Mouse (Mus musculus) cerebellum, postnatal 14 days (tissue): ENCODE data around the gene Man1a.

Source experiments
- DNase-seq, 2 experiments: peaks; one replicate each; pipeline ENCODE4 v3.0.0; 2021; ENCODE audit warnings: mixed read lengths in 2 of 2

Gene Man1a

DNA sequence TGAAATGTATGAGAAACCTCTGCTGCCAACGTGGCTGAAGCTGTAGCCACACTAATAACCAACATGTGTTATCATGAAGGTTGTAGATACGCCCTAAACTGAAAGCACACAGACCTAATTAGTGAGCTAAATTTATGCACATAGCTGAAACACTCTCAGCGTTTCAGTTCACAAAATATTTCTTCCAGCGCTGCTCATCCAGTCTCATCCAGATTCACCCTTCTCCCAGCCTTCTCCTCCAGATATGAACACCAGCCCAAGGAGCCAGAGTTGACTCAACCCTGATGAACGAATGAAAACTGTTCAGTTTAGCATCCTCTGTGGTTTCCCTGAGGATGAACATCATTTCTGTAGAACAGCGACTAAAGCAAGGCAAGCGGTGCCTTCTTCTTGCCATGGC is 15.8 kb downstream of the Man1a start:
- DNase-seq: no peak

DNA sequence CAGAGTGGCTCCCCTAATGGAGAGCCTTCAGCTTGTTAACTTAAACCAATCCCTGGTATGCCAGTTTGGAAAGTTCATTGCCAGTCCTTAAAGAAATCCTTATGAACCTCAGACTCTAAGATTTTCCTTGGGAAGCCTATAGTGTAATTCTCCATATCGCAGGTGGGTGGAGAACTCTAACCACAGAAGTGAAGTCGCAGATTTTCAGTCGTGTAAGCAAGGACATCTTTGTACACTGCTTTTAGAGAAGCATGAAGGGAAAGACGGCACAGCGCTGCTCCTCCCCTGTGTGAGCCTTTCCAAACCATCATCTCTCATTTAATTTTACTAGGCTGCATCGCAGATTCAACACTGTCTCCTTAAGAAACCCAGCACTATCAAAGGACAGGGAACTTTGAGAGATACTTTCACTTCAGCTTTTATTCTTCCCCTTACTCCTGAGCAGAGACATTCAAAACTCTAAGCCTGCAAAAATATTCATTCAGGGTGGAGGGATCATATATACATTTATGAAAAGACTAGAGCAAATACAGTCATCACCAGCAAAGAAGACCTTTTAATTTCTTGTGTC is 16.6 kb downstream of the Man1a start:
- no peak for DNase-seq

DNA sequence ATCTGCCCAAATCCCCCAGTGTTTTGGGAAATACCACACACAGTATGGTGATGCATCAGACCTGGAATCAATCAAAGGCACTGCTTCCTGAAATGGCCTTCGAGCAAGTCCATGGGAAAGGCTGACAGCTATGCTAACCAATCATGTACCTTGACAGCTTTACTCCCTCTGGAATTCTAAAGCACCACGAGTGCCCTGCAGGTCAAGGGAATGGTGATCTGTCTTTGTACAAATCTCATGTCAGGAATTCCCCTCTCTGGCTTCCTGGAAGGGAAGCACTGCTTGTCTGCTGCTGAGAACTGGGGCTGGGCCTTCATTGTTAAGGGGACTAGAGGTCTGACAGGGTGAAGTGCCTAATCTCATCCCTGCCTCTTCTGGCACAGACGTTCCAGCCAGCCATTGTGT is 17.3 kb downstream of the Man1a start:
- no peak for DNase-seq

DNA sequence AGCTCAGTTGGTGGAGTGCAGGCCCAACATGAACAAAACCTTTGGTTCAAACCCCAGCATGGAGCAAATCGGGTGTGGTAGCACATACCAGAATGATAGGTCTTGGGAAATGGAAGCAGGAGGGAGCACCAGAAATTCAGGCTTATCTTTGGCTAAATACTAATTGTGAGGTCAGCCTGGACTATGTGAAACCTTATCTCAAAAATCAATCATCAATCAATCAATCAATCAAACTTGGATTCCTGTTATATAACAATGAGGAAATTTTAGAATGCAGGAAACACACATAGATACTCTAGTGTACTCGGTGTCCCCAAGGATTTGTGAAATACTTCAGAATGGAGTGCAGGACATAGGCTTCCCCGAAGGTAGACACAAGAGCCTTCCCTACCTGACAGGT is 17.8 kb downstream of the Man1a start:
- no peak for DNase-seq

DNA sequence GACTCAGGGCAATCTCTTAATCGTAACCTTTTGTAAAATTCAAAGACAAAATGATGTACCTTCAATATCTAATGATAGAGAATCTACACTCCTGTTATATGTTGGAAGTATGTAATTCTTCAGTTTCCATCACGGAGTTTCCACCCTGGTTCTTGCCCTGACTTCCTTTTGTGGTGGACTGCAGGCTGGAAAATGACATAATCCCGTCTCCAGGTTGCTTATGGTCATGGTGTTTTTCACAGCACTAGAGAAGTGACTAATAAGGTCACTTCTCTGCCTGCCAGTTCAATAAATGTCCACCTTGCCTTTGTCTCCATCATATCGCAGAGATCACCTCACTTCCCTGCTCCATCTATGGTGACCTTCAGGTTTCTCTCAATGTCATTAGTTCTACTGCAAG is 22.2 kb downstream of the Man1a start:
- DNase-seq: no peak

DNA sequence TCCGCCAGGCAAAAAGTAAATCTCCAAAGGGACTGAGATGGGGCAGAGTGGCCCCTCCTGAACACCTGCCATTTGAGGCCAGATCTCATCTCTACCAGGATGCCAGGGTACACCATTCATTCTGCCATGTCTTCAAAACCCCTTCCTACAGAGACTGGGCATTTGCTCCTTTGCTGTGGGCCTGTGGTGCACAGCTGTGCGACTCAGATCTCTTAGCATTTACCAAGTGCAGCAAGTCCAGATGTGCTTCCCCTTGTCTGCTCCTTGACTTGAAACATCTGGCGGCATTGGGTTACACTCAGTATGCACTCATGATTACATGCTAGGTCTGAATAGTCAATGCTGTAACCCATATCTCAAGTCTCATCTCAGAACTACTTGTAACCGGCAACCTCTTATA is 28.5 kb downstream of the Man1a start:
- no peak for DNase-seq

DNA sequence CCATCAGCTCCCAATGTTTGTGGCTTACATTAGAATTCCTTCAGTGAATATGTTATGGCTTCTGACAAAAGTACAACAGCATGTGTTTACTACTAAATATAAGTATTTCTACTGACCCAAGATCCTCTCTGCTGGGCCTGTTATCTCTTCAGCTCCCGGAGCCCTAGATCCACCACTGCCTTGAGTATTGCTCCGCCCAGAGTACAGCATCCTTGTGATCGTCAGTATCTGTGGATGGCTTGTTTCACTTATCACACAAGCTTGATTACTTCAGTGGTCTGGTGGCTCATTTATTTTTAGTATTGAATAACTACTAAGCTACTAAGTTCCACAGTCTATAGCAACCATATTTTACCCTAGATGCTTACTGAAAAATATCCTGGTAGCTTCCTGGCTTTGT is 33.1 kb downstream of the Man1a start:
- DNase-seq: no peak

DNA sequence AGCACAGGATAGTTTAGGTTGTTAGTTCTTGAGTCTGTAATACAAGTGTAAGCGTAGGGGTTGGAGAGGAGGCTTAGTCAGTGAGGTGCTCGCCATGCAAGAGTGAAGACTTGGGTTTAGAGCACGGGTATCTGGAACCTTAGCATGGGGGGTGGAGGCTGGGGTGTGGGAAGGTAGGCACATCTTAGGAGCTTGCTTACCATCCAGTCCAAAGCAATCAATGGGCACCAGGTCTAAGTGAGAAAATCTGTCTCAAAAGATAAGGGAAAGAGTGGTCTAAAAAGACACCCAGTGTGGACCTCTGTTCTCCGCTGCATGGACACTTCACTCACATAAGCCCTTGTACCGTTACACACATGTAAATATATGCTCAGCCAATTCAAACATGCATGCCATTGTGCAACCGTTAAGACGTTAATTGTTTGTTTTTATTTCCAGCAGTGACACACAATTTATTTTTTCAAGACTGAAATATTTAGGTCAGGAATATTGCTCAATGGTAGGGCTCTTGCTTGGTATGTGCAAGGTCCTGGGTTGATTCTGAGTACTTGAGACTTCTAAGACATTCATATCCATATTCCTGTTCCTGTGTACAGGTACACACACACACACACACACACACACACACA is 34.1 kb downstream of the Man1a start:
- DNase-seq: no peak

DNA sequence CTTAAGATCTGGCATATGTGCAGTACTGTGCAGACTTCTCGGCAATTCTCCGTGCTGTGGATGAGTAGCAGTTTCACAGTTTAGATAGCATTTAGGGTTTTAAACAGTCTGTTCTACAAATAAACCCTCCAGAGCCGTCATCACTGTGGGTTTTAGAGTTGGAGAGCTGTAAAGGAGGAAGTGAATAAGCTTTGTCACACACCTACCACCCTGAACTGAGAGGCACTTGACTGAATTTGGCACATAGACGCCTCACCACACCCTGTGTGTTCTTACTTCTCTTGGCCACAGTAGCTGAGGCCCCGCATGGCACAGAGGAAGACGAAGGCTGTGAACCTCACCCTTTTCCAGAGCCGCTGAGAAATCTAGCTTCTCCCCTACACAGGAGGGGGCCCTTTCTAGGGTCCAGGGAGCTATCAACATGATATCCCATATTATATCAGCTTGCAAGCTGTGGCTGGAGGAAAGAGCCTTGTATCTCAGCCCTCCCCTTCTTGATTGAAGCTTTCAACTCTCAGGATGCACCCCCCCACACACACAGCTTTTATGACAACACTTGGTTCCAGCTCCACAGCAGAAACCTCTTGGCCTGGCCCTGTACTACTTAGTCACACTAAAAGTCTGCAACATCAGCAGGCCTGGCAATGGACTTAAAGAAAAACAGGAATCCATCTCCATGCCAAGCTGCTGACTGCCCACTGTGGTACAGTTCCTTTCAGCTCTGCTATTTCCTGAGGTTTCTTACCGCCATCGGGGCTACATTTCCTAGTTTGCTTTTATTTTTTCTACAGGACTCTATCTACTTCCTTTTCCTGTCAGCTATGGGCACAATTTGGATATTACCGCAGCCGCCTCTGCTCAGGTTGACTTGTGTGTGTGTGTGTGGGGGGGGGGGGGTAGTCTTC is 35.9 kb downstream of the Man1a start:
- no peak for DNase-seq

DNA sequence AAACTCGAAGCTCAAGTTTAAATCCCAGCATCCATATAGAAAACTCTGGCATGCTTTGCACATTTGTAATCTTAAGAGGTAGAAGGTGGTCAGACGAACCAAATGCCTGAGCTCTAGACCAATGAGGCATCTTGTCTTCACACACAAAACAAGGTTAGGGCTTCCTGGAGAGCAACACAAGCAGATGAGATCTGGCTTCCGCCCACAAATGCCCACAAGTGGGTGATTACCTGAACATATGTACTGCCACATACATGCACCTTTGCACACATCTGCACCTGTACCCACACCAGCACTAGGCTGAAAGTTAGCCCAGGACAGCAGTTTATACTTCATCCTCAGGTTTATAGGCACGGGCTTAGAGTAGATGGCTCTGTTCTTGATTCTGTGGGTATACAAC is 36.7 kb downstream of the Man1a start:
- DNase-seq: no peak

DNA sequence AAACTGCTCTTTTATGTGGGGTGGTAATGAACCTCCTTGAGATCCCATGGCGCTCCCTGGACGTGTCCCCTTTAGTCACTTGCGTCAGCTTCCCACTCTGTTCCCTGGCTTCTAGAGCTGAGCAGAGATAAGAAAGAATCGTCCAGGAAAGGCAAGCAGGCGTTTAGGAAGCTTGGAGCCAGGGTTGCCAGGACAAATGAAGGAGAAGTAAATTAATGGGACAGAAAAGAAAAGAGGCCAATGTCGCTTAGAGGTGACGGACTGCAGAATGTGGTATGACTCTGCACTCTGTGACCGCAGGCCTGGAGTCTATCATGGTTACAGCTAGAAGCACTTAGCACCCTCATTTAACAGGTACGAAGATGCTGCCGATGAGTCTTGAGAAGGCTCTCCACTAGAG is 37.7 kb downstream of the Man1a start:
- DNase-seq: no peak

DNA sequence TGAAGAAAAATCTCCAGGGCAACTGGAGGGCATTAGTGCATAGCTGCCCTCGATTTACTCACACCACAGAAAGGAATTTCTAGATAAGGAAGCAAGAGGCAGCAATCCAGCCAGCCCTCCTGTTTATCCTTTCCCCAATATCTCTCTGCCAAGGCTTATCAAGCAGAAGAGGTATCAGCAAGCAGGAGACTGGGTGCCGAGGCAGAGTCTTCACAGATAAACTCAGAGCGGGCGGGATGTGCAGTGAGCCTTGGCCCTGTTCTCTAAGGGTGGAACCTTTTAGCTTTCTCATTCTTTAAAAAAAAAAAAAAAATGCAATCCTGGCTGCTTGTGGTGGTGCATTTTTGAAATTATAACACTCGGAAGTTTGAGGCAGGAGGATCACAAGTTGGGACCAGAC is 38.2 kb downstream of the Man1a start:
- DNase-seq: no peak

DNA sequence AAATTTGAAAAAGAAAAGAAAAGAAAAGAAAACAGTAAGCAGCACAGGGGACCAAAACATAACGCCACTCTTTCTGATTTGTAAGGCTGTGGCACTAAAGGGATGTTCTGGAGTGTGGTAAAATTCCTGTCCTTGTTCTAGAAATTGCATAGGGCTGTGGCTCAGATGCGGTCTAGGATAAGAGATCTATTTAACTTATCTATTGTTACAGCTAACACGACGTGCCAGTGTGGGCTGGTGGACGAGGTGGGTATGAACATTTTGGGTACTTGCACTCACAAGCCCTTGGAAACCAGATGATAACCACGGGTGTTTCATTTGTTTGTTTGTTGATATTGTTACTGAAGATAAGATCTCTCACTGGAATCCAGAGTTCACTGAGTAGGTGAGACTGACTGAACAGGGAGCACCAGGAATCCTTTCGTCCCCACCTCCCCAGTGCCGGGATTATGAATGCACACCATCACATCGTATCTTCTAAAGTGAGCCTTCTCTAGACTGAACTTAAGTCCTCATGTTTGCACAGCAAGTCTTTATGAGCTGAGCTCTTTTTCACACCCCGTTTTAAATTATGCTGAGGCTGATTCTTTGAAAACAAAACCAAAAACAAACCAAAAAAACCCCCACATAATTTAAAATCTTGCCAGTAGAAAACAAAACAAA is 38.9 kb downstream of the Man1a start:
- DNase-seq: no peak

DNA sequence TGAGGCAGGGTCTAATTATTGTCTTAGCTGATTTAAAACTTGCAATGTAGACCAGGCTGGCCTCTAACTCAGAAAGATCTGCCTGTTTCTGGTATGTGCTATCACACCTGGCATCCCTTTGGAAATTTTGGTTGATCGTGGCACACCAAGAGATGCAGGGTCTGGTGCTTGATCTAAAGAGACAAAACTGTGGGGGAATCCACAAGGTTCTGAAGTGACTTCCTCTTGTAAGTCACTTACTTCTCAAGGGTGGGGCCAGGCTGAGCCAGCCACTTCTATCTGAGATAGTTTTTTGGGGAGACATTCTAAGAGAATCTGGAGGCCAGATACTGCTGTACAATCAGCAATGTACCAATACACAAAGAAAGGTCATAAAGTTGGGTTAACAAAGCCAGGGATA is 40.8 kb downstream of the Man1a start:
- no peak for DNase-seq

DNA sequence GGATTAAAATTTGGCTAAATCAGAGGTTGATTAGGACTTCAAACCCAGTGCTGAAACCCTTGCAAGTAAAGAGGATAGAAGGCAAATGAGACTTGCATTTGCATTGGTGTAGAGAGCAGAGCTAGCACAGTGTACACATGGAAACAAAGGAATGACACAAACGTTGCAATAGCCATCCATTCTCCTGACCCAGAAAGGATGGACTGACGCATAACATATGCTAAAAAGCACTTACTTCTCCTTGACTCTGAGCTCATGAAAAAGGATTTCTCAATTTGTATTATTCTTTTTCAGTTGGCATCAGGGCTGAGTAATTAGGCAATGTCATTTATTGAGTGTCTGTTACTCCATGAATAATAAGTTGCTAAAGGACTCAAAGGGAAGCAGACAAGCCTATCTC is 41.6 kb downstream of the Man1a start:
- no peak for DNase-seq

DNA sequence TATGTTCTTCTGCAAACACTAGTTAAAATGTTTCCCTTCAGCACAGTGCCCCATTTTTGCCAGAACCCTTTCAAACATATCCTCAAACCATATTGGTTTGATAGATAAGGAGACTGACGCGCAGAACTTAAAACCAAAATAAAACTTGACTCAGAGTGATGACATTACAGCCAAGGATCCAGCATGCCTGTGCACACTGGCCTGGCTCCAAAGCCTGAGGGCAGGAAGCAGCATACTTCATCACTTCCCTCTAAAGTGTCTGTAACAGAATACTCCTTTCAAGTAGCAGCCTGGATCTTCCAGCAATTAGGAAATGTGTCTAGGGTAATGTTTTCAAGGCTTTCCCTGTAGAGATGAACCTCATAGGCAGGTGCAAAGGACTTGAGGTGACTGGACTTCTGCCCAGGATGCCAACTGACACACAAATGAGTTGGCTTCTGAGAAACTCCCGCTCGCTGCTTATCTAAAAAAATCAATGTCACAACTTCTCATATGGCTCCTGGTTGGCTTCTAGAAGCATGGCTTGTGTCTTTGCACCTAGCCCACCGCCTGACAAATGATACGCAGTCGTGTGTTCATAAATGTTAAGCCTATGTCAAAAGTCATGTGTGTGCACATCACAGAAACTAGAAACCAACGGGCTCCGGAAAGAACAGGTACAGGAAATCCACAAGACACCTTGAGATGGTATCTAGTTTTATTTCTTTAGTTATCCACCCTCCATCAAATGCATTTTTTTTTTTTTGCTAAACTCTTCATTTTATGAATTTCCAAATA is 43.9 kb downstream of the Man1a start:
- DNase-seq: peak; percentile 20 to 26

DNA sequence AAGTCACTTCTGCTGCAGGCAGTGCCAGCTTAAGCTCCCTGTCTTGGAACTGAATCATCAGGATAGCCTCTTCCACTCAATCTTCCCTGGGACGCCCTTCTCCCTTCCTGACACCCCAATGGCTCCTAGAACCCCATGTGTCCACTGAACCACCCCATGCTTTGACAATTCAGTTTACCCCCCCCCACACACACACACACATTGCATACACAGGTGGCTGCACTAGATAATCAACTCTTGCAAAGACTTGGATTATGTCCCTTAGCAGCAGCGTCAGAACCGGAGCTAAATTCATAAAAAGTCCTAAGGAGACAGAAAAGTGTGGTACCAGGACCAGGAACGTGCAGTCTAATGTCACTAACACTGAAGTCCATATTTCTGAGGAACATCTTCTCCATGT is 47.5 kb downstream of the Man1a start:
- DNase-seq: no peak

DNA sequence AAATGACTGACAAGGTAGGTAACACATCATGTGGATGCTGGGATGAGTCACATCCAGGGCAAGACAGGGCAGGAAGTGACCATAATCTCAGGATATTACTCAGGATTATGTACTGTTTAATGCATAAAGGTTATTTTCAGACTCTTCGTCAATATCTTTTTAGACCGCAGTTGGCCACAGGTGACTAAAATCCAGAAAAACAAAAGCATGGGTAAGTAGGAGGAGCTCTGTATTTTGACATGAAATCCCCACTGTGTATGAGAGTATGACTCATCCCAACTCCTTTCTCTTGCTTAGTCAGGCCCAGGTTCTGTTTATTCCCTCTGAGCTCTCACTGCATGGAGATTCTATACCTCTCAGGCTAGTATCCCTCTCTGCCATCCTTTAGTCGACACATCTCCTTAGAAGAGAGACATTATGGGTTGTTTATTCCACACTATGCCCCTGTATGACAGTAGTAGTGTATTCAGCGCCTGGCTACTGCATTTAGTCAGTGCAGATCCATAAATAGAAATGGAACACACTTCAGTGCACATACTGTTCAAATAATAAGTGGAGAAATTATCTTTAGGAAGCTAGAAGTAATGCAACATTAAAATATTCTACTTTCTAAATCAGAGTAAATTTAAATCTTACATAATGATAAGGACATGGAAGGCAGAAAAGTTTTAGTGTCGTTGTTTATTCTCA is 49.5 kb downstream of the Man1a start:
- DNase-seq: no peak

DNA sequence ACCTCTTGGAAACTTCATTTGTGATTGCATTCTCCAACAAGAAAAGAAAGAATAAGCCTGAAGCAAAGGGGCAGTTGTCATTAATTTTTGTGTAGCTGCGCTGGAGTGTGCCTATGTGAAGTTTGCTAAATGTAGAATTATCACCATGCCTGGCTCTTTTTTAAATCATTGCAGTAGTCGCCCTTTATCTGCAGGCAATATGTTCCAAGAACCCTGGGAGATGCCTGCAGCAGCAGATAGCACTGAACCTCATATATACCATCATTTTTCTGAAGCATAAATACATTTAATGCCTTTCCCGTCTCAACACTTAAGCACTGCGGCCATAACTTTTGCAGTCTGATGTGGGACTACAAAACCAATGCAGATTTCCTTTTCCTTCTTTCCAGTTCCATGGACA is 50.3 kb downstream of the Man1a start:
- no peak for DNase-seq

DNA sequence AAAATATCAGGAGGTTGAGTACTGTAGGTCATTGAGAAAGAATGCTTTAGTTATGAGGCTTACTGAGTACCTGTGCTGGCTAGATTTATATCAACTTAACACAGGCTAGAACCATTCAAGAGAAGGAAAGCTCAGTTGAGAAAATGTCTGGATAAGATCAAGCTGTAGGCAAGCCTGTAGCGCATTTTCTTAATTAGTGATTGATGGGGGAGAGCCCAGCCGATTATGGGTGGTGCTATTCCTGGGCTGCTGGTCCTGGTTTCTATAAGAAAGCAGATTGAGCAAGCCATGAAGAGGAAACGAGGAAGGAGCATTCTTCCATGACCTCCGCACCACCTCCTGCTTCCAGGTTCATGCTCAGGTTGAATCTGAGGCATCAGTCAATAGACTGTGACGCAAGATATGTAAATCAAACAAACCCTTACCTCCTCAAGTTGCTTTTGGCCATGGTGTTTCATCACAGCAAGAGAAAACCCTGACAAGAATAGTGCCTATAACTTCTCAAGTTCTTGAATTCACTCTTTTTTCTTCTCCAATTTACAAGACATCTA is 58.4 kb downstream of the Man1a start:
- DNase-seq: no peak

DNA sequence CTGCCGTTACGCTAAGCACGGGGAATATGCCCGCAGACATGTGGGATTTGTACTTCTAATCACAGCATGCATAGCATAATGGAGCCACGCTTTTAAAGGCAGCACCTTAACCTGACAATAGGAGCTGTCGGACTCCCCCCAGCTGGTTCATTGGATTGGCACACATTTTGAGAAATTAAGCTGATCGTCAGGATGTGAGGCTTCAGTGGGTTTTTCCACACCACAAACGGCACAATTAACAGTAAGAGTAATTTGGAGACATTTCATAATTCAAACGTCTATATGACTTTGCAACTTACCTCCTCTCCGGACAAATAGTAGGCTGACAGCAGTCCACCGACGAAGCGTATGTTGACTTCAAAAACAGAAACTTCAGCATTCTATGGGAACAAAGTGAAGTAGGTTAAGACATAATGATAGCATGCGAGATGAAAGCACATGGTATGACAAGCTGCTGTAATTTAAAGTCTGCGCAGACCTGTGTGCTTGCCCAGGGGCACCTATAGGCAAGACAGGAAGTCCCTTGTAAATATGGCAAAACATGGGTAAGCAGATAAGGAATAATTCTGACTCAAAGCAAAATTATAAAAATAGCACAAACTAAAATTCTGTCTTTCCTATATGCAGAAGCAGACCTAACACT is 62.2 kb downstream of the Man1a start:
- no peak for DNase-seq
